Mouse (Mus musculus) left cerebral cortex, postnatal 25 days (tissue): ENCODE measurements around the gene Vta1. TPM values are rescaled to one million over a fixed set of nuclear protein-coding genes. Genes with fewer than 3 reads are reported as not detected.

Experiments used
- total RNA-seq, 2 experiments: library from RNA; stranded (reverse); gene quantifications; 2 replicates each; pipeline ENCODE4 v1.2.3; 2021

Vta1 gene
- total RNA-seq, 2 experiments from 2014 or later = 67.5 to 73.4 TPM

Other genes with a start within 250 kb of the Vta1 start
- 1 to 10 TPM; 2.4 to 3.5 TPM for gene Adgrg6, start 159.9 kb downstream of the Vta1 start, total RNA-seq
- 1 to 10 TPM; 4.7 to 6.9 TPM for gene Nmbr, start within 50 bp of the Vta1 start, total RNA-seq
- not detected for gene Gje1, start 12.7 kb upstream of the Vta1 start, total RNA-seq